Mouse (Mus musculus) small intestine, adult 2 months (tissue): ENCODE results near the gene Ehd3. TPM values are rescaled to one million over a fixed set of nuclear protein-coding genes. Genes with fewer than 3 reads are reported as not detected.
"Not testable (repeated sequence)": the region's sequence is repeated elsewhere in the genome, so short reads cannot be mapped to it uniquely, and the experiment has no call there.

ENCODE experiments used
- H3K27ac ChIP-seq: fragments of 200-500 bp; 2 replicates; pipeline ENCODE4 v1.5.1; 2012; ENCODE audit warnings: low read depth, low read length, control low read depth, inconsistent platforms; ENCODE audit not compliant: insufficient read depth
- H3K27me3 ChIP-seq: fragments of 200-500 bp; 2 replicates; pipeline ENCODE4 v1.6.1; 2012; ENCODE audit warnings: mild to moderate bottlenecking, moderate library complexity, low read length, inconsistent platforms; ENCODE audit not compliant: control insufficient read depth, insufficient read depth
- H3K36me3 ChIP-seq: fragments of 200-500 bp; 2 replicates; pipeline ENCODE4 v1.6.1; 2012; ENCODE audit warnings: mild to moderate bottlenecking, low read length, control low read depth, inconsistent platforms; ENCODE audit not compliant: control insufficient read depth, insufficient read depth
- H3K4me1 ChIP-seq: fragments of 200-500 bp; 2 replicates; pipeline ENCODE4 v1.6.1; 2012; ENCODE audit warnings: low read length, inconsistent platforms, mixed read lengths; ENCODE audit not compliant: control insufficient read depth, insufficient read depth, insufficient read length
- H3K4me3 ChIP-seq: fragments of 200-500 bp; 2 replicates; pipeline ENCODE4 v1.5.1; 2012; ENCODE audit warnings: low read depth, mild to moderate bottlenecking, control low read depth, inconsistent platforms, low read length, moderate library complexity
- CTCF ChIP-seq: fragments of 200-500 bp; IDR thresholded peaks from 2 replicates; pipeline ENCODE4 v1.5.1; 2012; ENCODE audit warnings: low read depth, mild to moderate bottlenecking, control low read depth, inconsistent platforms, low read length, moderate library complexity, mixed read lengths; ENCODE audit not compliant: insufficient replicate concordance, insufficient read length; ENCODE audit errors: extremely low read depth
- POLR2A ChIP-seq: fragments of 200-500 bp; IDR thresholded peaks from 2 replicates; pipeline ENCODE4 v1.6.1; 2012; ENCODE audit warnings: low read depth, mild to moderate bottlenecking, control low read depth, inconsistent platforms, low read length, moderate library complexity
- WGBS: fragments of 180-500 bp; shearing (Covaris S2); methylation state at CpG from one replicate; pipeline ENCODE4 v1.1.7; 2018; 5-methylcytosine and 5-hydroxymethylcytosine counted together
- polyA plus RNA-seq: library from polyadenylated mRNA; depleted of rRNA; stranded (reverse); fragments of >200 nt; gene quantifications from 2 replicates; pipeline ENCODE4 v1.2.3, GENCODE M21; 2012

Ehd3 gene
- polyA plus RNA-seq, 1 experiment, result 3.0 TPM

- H3K27ac ChIP-seq, result no peak overlapping the region
Measured at GRCm38 (mm10) chr17:73837244-73837643, 33.3 kb downstream of the Ehd3 start.

GRCm38 (mm10) chr17:73839086-73839835, 35.3 kb downstream of the Ehd3 start:
- WGBS, result 60% methylated on average over 3 of the region's 3 CpGs
- no peak overlapping the region for H3K27ac ChIP-seq
- H3K4me3 ChIP-seq, result no peak overlapping the region
- H3K36me3 ChIP-seq, result no peaks in the 10 kb centered on the region
- no peaks in the 10 kb centered on the region for H3K27me3 ChIP-seq
- no peak for TF ChIP-seq POLR2A
- no peak for TF ChIP-seq CTCF
- H3K4me1 ChIP-seq, result no peaks in the 10 kb centered on the region

More at GRCm38 (mm10) chr17:73837244-73837643, 33.3 kb downstream of the Ehd3 start:
- Histone ChIP-seq H3K36me3 (no peaks in the 10 kb centered on the region), H3K4me1 (no peaks in the 10 kb centered on the region), H3K27me3 (no peaks in the 10 kb centered on the region), H3K4me3 (no peak overlapping the region)
- TF ChIP-seq CTCF, result no peak
- no peak for TF ChIP-seq POLR2A
- 90% methylated on average over 4 of the region's 4 CpGs for WGBS

- H3K4me3 ChIP-seq, H3K27ac ChIP-seq, H3K36me3 ChIP-seq, H3K27me3 ChIP-seq, H3K4me1 ChIP-seq: not testable (repeated sequence)
- 10% methylated on average over 1 of the region's 1 CpGs for WGBS
Measured at GRCm38 (mm10) chr17:73839876-73840275, 35.9 kb downstream of the Ehd3 start.

- WGBS, result 89% methylated on average over 1 of the region's 1 CpGs
- Histone ChIP-seq H3K27me3 (no peaks in the 10 kb centered on the region), H3K4me3 (no peak overlapping the region), H3K36me3 (no peaks in the 10 kb centered on the region), H3K27ac (no peak overlapping the region), H3K4me1 (no peaks in the 10 kb centered on the region)
- TF ChIP-seq POLR2A (no peak), CTCF (no peak)
Measured at GRCm38 (mm10) chr17:73842963-73843362, 39.0 kb downstream of the Ehd3 start.

- WGBS, result 63% methylated on average over 3 of the region's 3 CpGs
- no peak overlapping the region for H3K27ac ChIP-seq
- no peaks in the 10 kb centered on the region for H3K27me3 ChIP-seq
- H3K4me3 ChIP-seq, result no peak overlapping the region
- no peak for TF ChIP-seq POLR2A
- no peak for TF ChIP-seq CTCF
- no peaks in the 10 kb centered on the region for H3K36me3 ChIP-seq
- H3K4me1 ChIP-seq, result no peaks in the 10 kb centered on the region
Measured at GRCm38 (mm10) chr17:73845632-73846031, 41.7 kb downstream of the Ehd3 start.

GRCm38 (mm10) chr17:73847399-73847798, 43.5 kb downstream of the Ehd3 start:
- Histone ChIP-seq H3K36me3 (no peaks in the 10 kb centered on the region), H3K27me3 (no peaks in the 10 kb centered on the region), H3K27ac (no peak overlapping the region), H3K4me1 (no peaks in the 10 kb centered on the region), H3K4me3 (no peak overlapping the region)
- 88% methylated on average over 1 of the region's 1 CpGs for WGBS
- TF ChIP-seq CTCF (no peak), POLR2A (no peak)

- WGBS, result 81% methylated on average over 11 of the region's 11 CpGs
- no peak for TF ChIP-seq CTCF
- TF ChIP-seq POLR2A, result no peak
Measured at GRCm38 (mm10) chr17:73853041-73853440, 49.1 kb downstream of the Ehd3 start.

GRCm38 (mm10) chr17:73853717-73854116, 49.8 kb downstream of the Ehd3 start:
- Histone ChIP-seq H3K27me3 (no peaks in the 10 kb centered on the region), H3K4me1 (no peaks in the 10 kb centered on the region), H3K36me3 (no peaks in the 10 kb centered on the region), H3K4me3 (no peak overlapping the region), H3K27ac (no peak overlapping the region)
- 68% methylated on average over 4 of the region's 4 CpGs for WGBS
- TF ChIP-seq CTCF, result no peak
- no peak for TF ChIP-seq POLR2A

More at GRCm38 (mm10) chr17:73853041-73853440, 49.1 kb downstream of the Ehd3 start:
- Histone ChIP-seq H3K4me3 (no peak overlapping the region), H3K36me3 (no peaks in the 10 kb centered on the region), H3K4me1 (no peaks in the 10 kb centered on the region), H3K27ac (no peak overlapping the region), H3K27me3 (no peaks in the 10 kb centered on the region)
